Mouse (Mus musculus): ENCODE measurements at regions not wholly inside any gene's neighbourhood (a gene's known extent, or its start where the extent isn't known, plus 50 kb on each side); places are given as distances from the start of the nearest gene placed in this dataset.

- H3K27me3 ChIP-seq (ENCODE audit: control insufficient read depth, insufficient read depth, low read length): no peaks in the 10 kb centered on the region
- H3K4me3 ChIP-seq (ENCODE audit: low read depth, low read length): no peak overlapping the region
- no peak for ATAC-seq (ENCODE audit: low read depth)
- WGBS: 85% methylated on average over 4 of the region's 4 CpGs
- H3K9me3 ChIP-seq (ENCODE audit: control insufficient read depth, low read length): no peaks in the 10 kb centered on the region
- no peaks in the 10 kb centered on the region for H3K36me3 ChIP-seq (ENCODE audit: control insufficient read depth, insufficient read depth, low read length)
- H3K9ac ChIP-seq (replicated peaks; ENCODE audit: low read depth, low read length): no peak overlapping the region
- H3K4me1 ChIP-seq (ENCODE audit: control insufficient read depth, insufficient read depth, low read length): no peaks in the 10 kb centered on the region
- H3K27ac ChIP-seq (ENCODE audit: low read depth, low read length): no peak overlapping the region
- no peak overlapping the region for H3K4me2 ChIP-seq (ENCODE audit: low read depth, low read length)
Measured at GRCm38 (mm10) chr13:42490956-42491680, 189.3 kb upstream of the Phactr1 start.

- Histone ChIP-seq H3K27me3 (ENCODE audit: control insufficient read depth, insufficient read depth, low read length) (no peaks in the 10 kb centered on the region), H3K9me3 (ENCODE audit: control insufficient read depth, low read length) (no peaks in the 10 kb centered on the region), H3K36me3 (ENCODE audit: control insufficient read depth, insufficient read depth, low read length) (no peaks in the 10 kb centered on the region), H3K4me3 (ENCODE audit: low read depth, low read length) (no peak overlapping the region), H3K27ac (ENCODE audit: low read depth, low read length) (no peak overlapping the region), H3K4me2 (ENCODE audit: low read depth, low read length) (no peak overlapping the region), H3K4me1 (ENCODE audit: control insufficient read depth, insufficient read depth, low read length) (no peaks in the 10 kb centered on the region), H3K9ac (replicated peaks; ENCODE audit: low read depth, low read length) (no peak overlapping the region)
- 86% methylated on average over 5 of the region's 5 CpGs for WGBS
- no peak for ATAC-seq (ENCODE audit: low read depth)
Measured at GRCm38 (mm10) chr13:42494371-42494770, 186.1 kb upstream of the Phactr1 start.

GRCm38 (mm10) chr13:42498351-42498750, 182.1 kb upstream of the Phactr1 start:
- ATAC-seq (ENCODE audit: low read depth): no peak
- Histone ChIP-seq H3K4me2 (ENCODE audit: low read depth, low read length) (no peak overlapping the region), H3K9me3 (ENCODE audit: control insufficient read depth, low read length) (no peaks in the 10 kb centered on the region), H3K27ac (ENCODE audit: low read depth, low read length) (no peak overlapping the region), H3K4me1 (ENCODE audit: control insufficient read depth, insufficient read depth, low read length) (no peaks in the 10 kb centered on the region), H3K9ac (replicated peaks; ENCODE audit: low read depth, low read length) (no peak overlapping the region), H3K4me3 (ENCODE audit: low read depth, low read length) (no peak overlapping the region), H3K27me3 (ENCODE audit: control insufficient read depth, insufficient read depth, low read length) (no peaks in the 10 kb centered on the region), H3K36me3 (ENCODE audit: control insufficient read depth, insufficient read depth, low read length) (no peaks in the 10 kb centered on the region)
- WGBS: 75% methylated on average over 4 of the region's 4 CpGs

- H3K4me2 ChIP-seq (ENCODE audit: low read depth, low read length): no peak overlapping the region
- H3K4me1 ChIP-seq (ENCODE audit: control insufficient read depth, insufficient read depth, low read length): no peaks in the 10 kb centered on the region
- WGBS: 49% methylated on average over 5 of the region's 5 CpGs
- no peak overlapping the region for H3K9ac ChIP-seq (replicated peaks; ENCODE audit: low read depth, low read length)
- H3K27ac ChIP-seq (ENCODE audit: low read depth, low read length): no peak overlapping the region
- H3K9me3 ChIP-seq (ENCODE audit: control insufficient read depth, low read length): no peaks in the 10 kb centered on the region
- H3K36me3 ChIP-seq (ENCODE audit: control insufficient read depth, insufficient read depth, low read length): no peaks in the 10 kb centered on the region
- ATAC-seq (ENCODE audit: low read depth): no peak
- no peaks in the 10 kb centered on the region for H3K27me3 ChIP-seq (ENCODE audit: control insufficient read depth, insufficient read depth, low read length)
- H3K4me3 ChIP-seq (ENCODE audit: low read depth, low read length): no peak overlapping the region
Measured at GRCm38 (mm10) chr13:42507535-42507934, 172.9 kb upstream of the Phactr1 start.

GRCm38 (mm10) chr13:42518686-42519085, 161.7 kb upstream of the Phactr1 start:
- Histone ChIP-seq H3K27ac (ENCODE audit: low read depth, low read length) (no peak overlapping the region), H3K4me3 (ENCODE audit: low read depth, low read length) (no peak overlapping the region), H3K4me2 (ENCODE audit: low read depth, low read length) (no peak overlapping the region), H3K27me3 (ENCODE audit: control insufficient read depth, insufficient read depth, low read length) (no peaks in the 10 kb centered on the region), H3K4me1 (ENCODE audit: control insufficient read depth, insufficient read depth, low read length) (no peaks in the 10 kb centered on the region), H3K9ac (replicated peaks; ENCODE audit: low read depth, low read length) (no peak overlapping the region), H3K9me3 (ENCODE audit: control insufficient read depth, low read length) (no peaks in the 10 kb centered on the region), H3K36me3 (ENCODE audit: control insufficient read depth, insufficient read depth, low read length) (no peaks in the 10 kb centered on the region)
- ATAC-seq (ENCODE audit: low read depth): no peak
- 78% methylated on average over 4 of the region's 4 CpGs for WGBS

GRCm38 (mm10) chr13:42522553-42522952, 157.9 kb upstream of the Phactr1 start:
- Histone ChIP-seq H3K4me2 (ENCODE audit: low read depth, low read length) (no peak overlapping the region), H3K27ac (ENCODE audit: low read depth, low read length) (no peak overlapping the region), H3K27me3 (ENCODE audit: control insufficient read depth, insufficient read depth, low read length) (no peaks in the 10 kb centered on the region), H3K9ac (replicated peaks; ENCODE audit: low read depth, low read length) (no peak overlapping the region), H3K4me1 (ENCODE audit: control insufficient read depth, insufficient read depth, low read length) (no peaks in the 10 kb centered on the region), H3K4me3 (ENCODE audit: low read depth, low read length) (no peak overlapping the region), H3K9me3 (ENCODE audit: control insufficient read depth, low read length) (no peaks in the 10 kb centered on the region), H3K36me3 (ENCODE audit: control insufficient read depth, insufficient read depth, low read length) (no peaks in the 10 kb centered on the region)
- no peak for ATAC-seq (ENCODE audit: low read depth)

- no peak overlapping the region for H3K4me2 ChIP-seq (ENCODE audit: low read depth, low read length)
- H3K27me3 ChIP-seq (ENCODE audit: control insufficient read depth, insufficient read depth, low read length): no peaks in the 10 kb centered on the region
- H3K4me3 ChIP-seq (ENCODE audit: low read depth, low read length): no peak overlapping the region
- no peak for ATAC-seq (ENCODE audit: low read depth)
- WGBS: 72% methylated on average over 4 of the region's 4 CpGs
- no peak overlapping the region for H3K27ac ChIP-seq (ENCODE audit: low read depth, low read length)
- no peak overlapping the region for H3K9ac ChIP-seq (replicated peaks; ENCODE audit: low read depth, low read length)
- no peaks in the 10 kb centered on the region for H3K4me1 ChIP-seq (ENCODE audit: control insufficient read depth, insufficient read depth, low read length)
- H3K36me3 ChIP-seq (ENCODE audit: control insufficient read depth, insufficient read depth, low read length): no peaks in the 10 kb centered on the region
- no peaks in the 10 kb centered on the region for H3K9me3 ChIP-seq (ENCODE audit: control insufficient read depth, low read length)
Measured at GRCm38 (mm10) chr13:42526163-42526562, 154.3 kb upstream of the Phactr1 start.

- Histone ChIP-seq H3K4me1 (ENCODE audit: control insufficient read depth, insufficient read depth, low read length) (no peaks in the 10 kb centered on the region), H3K36me3 (ENCODE audit: control insufficient read depth, insufficient read depth, low read length) (no peaks in the 10 kb centered on the region), H3K4me2 (ENCODE audit: low read depth, low read length) (no peak overlapping the region), H3K27ac (ENCODE audit: low read depth, low read length) (no peak overlapping the region), H3K27me3 (ENCODE audit: control insufficient read depth, insufficient read depth, low read length) (no peaks in the 10 kb centered on the region), H3K9me3 (ENCODE audit: control insufficient read depth, low read length) (no peaks in the 10 kb centered on the region), H3K9ac (replicated peaks; ENCODE audit: low read depth, low read length) (no peak overlapping the region), H3K4me3 (ENCODE audit: low read depth, low read length) (no peak overlapping the region)
- 37% methylated on average over 8 of the region's 8 CpGs for WGBS
- no peak for ATAC-seq (ENCODE audit: low read depth)
Measured at GRCm38 (mm10) chr13:42526966-42527365, 153.5 kb upstream of the Phactr1 start.

GRCm38 (mm10) chr13:42528169-42528568, 152.3 kb upstream of the Phactr1 start:
- ATAC-seq (ENCODE audit: low read depth): no peak
- H3K4me2 ChIP-seq (ENCODE audit: low read depth, low read length): no peak overlapping the region
- H3K4me3 ChIP-seq (ENCODE audit: low read depth, low read length): no peak overlapping the region
- H3K27me3 ChIP-seq (ENCODE audit: control insufficient read depth, insufficient read depth, low read length): no peaks in the 10 kb centered on the region
- WGBS: 92% methylated on average over 2 of the region's 2 CpGs
- no peak overlapping the region for H3K9ac ChIP-seq (replicated peaks; ENCODE audit: low read depth, low read length)
- H3K27ac ChIP-seq (ENCODE audit: low read depth, low read length): no peak overlapping the region
- H3K36me3 ChIP-seq (ENCODE audit: control insufficient read depth, insufficient read depth, low read length): no peaks in the 10 kb centered on the region
- no peaks in the 10 kb centered on the region for H3K9me3 ChIP-seq (ENCODE audit: control insufficient read depth, low read length)
- no peaks in the 10 kb centered on the region for H3K4me1 ChIP-seq (ENCODE audit: control insufficient read depth, insufficient read depth, low read length)

Measured in neural tube, embryonic 14.5 days (tissue).